Mouse (Mus musculus) small intestine, adult 2 months (tissue): ENCODE measurements at regions not wholly inside any gene's neighbourhood (a gene's known extent, or its start where the extent isn't known, plus 50 kb on each side); places are given as distances from the start of the nearest gene placed in this dataset.

Source experiments
- H3K27ac ChIP-seq: fragments of 200-500 bp; 2 replicates; pipeline ENCODE4 v1.5.1; 2012; ENCODE audit warnings: low read depth, low read length, control low read depth, inconsistent platforms; ENCODE audit not compliant: insufficient read depth
- H3K27me3 ChIP-seq: fragments of 200-500 bp; 2 replicates; pipeline ENCODE4 v1.6.1; 2012; ENCODE audit warnings: mild to moderate bottlenecking, moderate library complexity, low read length, inconsistent platforms; ENCODE audit not compliant: control insufficient read depth, insufficient read depth
- H3K36me3 ChIP-seq: fragments of 200-500 bp; 2 replicates; pipeline ENCODE4 v1.6.1; 2012; ENCODE audit warnings: mild to moderate bottlenecking, low read length, control low read depth, inconsistent platforms; ENCODE audit not compliant: control insufficient read depth, insufficient read depth
- H3K4me1 ChIP-seq: fragments of 200-500 bp; 2 replicates; pipeline ENCODE4 v1.6.1; 2012; ENCODE audit warnings: low read length, inconsistent platforms, mixed read lengths; ENCODE audit not compliant: control insufficient read depth, insufficient read depth, insufficient read length
- H3K4me3 ChIP-seq: fragments of 200-500 bp; 2 replicates; pipeline ENCODE4 v1.5.1; 2012; ENCODE audit warnings: low read depth, mild to moderate bottlenecking, control low read depth, inconsistent platforms, low read length, moderate library complexity
- CTCF ChIP-seq: fragments of 200-500 bp; IDR thresholded peaks from 2 replicates; pipeline ENCODE4 v1.5.1; 2012; ENCODE audit warnings: low read depth, mild to moderate bottlenecking, control low read depth, inconsistent platforms, low read length, moderate library complexity, mixed read lengths; ENCODE audit not compliant: insufficient replicate concordance, insufficient read length; ENCODE audit errors: extremely low read depth
- POLR2A ChIP-seq: fragments of 200-500 bp; IDR thresholded peaks from 2 replicates; pipeline ENCODE4 v1.6.1; 2012; ENCODE audit warnings: low read depth, mild to moderate bottlenecking, control low read depth, inconsistent platforms, low read length, moderate library complexity
- WGBS: fragments of 180-500 bp; shearing (Covaris S2); methylation state at CpG from one replicate; pipeline ENCODE4 v1.1.7; 2018; 5-methylcytosine and 5-hydroxymethylcytosine counted together

DNA sequence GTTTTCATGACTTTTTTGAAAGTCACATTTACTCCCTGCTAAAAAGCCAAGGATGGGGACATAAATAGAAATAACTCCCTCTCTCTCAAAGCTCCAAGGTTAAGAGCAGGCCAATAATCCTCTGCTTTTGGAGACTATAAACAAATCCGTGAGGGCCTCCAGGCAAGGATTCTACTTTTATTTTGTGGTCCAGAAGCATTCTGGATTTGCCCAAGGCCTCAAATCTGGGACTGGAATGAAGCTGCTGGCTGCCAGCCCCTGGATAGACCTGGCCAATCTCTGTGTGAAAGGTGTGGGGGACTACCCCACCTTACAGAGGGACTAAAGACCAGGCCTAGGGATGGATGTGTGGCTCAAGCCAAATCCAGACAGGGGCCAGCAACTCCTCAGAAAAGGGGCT, 54.1 kb upstream of the Comtd1 start:
- WGBS, result 68% methylated on average over 1 of the region's 1 CpGs
- Histone ChIP-seq H3K4me3 (no peak overlapping the region), H3K4me1 (0 out of 2 replicates have a peak, but pooled peaks cover 2% of the 10 kb centered on the region), H3K27ac (no peak overlapping the region), H3K27me3 (no peaks in the 10 kb centered on the region), H3K36me3 (no peaks in the 10 kb centered on the region)
- TF ChIP-seq CTCF (no peak), POLR2A (no peak)

DNA sequence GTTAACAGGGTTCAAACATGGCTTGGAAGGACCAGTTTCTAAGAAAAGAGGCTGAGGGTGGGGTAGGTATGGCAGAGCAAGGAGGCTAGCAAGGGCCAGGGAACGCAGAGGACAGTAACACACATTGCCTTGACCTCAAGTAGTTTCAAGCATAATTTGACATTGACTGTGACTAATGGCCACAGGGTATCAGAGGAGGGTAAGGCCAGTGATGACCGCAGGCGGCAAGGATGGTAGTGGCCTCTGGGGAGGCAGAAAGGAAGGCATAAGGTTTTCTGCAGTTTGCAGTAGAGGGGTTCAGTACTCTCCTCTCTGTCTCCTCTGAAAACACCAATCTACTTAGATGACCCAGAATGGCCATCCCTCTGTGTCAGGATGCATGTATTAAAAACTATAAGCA, 53.7 kb upstream of the Comtd1 start:
- TF ChIP-seq CTCF, result no peak
- TF ChIP-seq POLR2A, result no peak
- WGBS, result 81% methylated on average over 3 of the region's 3 CpGs
- Histone ChIP-seq H3K27ac (no peak overlapping the region), H3K36me3 (no peaks in the 10 kb centered on the region), H3K4me1 (0 out of 2 replicates have a peak, but pooled peaks cover 2% of the 10 kb centered on the region), H3K4me3 (no peak overlapping the region), H3K27me3 (no peaks in the 10 kb centered on the region)

DNA sequence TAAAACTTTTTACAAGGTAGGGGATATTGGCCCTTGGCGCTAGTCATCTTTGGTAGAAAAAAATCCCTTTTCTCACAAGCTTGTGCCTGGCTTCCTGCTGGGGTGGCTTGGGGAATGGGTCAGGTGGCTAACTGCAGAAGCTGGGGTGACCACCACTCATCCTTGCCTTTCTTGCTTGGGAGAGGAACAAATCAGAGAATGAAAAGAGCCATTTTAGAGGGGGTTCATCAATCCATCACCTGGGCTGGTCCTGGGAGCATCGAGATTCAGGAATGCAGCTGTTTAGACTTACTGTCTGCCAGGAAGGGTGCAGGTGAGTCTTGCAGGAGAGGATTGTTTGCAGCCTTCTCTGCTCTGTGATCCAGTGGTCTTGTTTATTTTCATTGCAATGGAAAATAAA, 52.2 kb upstream of the Comtd1 start:
- Histone ChIP-seq H3K27me3 (no peaks in the 10 kb centered on the region), H3K4me3 (no peak overlapping the region), H3K4me1 (0 out of 2 replicates have a peak, but pooled peaks cover 2% of the 10 kb centered on the region), H3K27ac (no peak overlapping the region), H3K36me3 (no peaks in the 10 kb centered on the region)
- WGBS, result 66% methylated on average over 2 of the region's 2 CpGs
- TF ChIP-seq CTCF (no peak), POLR2A (no peak)

DNA sequence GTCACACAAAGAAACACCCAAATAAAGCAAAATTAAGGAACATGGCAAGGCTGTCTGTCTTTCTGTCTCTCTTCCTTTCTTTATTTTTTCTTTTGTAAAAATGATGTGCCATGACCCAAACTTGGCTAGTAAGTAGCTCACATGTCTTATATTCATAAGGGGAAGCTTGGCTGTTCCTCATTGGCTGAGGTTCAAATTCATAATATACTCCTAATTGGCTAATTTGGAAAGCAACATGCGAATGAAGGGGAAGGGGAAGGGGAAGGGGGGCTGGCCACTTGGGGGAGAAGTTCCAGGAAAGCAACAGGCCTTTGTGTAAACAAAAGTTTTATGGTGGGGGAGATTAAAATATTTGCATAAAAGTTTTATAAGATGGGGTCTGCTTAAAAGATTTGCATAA, 51.7 kb upstream of the Comtd1 start:
- Histone ChIP-seq H3K4me3 (no peak overlapping the region), H3K27ac (no peak overlapping the region), H3K27me3 (no peaks in the 10 kb centered on the region), H3K4me1 (0 out of 2 replicates have a peak, but pooled peaks cover 2% of the 10 kb centered on the region), H3K36me3 (no peaks in the 10 kb centered on the region)
- WGBS, result 44% methylated on average over 1 of the region's 1 CpGs
- TF ChIP-seq POLR2A, result no peak
- no peak for TF ChIP-seq CTCF
